Mouse (Mus musculus) neural tube, embryonic 14.5 days (tissue): Measurements from ENCODE around the gene Psmd8. TPM values are rescaled to one million over a fixed set of nuclear protein-coding genes. Genes with fewer than 3 reads are reported as not detected.
"Not testable (repeated sequence)": the region's sequence is repeated elsewhere in the genome, so short reads cannot be mapped to it uniquely, and the experiment has no call there.

Experiments used
- ATAC-seq: fragments of 200-750 bp; cut with Nextera tagmentation; 2 replicates; pipeline ENCODE4 v1.8.0; 2017; ENCODE audit warnings: low read depth, mild to moderate bottlenecking, moderate TSS enrichment, moderate library complexity
- H3K27ac ChIP-seq: fragments of 300-500 bp; sonication (generic); 2 replicates; pipeline ENCODE4 v1.5.1; 2014; ENCODE audit warnings: low read depth, mild to moderate bottlenecking, control low read depth, low read length, moderate library complexity, mixed read lengths
- H3K27me3 ChIP-seq: fragments of 300-500 bp; sonication (generic); 2 replicates; pipeline ENCODE4 v1.6.1; 2014; ENCODE audit warnings: low read length; ENCODE audit not compliant: control insufficient read depth, insufficient read depth
- H3K36me3 ChIP-seq: fragments of 300-500 bp; sonication (generic); 2 replicates; pipeline ENCODE4 v1.6.1; 2014; ENCODE audit warnings: low read length, mixed read lengths; ENCODE audit not compliant: control insufficient read depth, insufficient read depth
- H3K4me1 ChIP-seq: fragments of 300-500 bp; sonication (generic); 2 replicates; pipeline ENCODE4 v1.6.1; 2014; ENCODE audit warnings: low read length; ENCODE audit not compliant: control insufficient read depth, insufficient read depth
- H3K4me2 ChIP-seq: fragments of 300-500 bp; sonication (generic); 2 replicates; pipeline ENCODE4 v1.6.1; 2014; ENCODE audit warnings: mild to moderate bottlenecking, low read depth, low read length, control low read depth
- H3K4me3 ChIP-seq: fragments of 300-500 bp; sonication (generic); 2 replicates; pipeline ENCODE4 v1.5.1; 2014; ENCODE audit warnings: low read depth, low read length, control low read depth, mixed read lengths
- H3K9ac ChIP-seq: fragments of 300-500 bp; sonication (generic); replicated peaks from 2 replicates; pipeline ENCODE4 v1.6.1; 2014; ENCODE audit warnings: low read depth, mild to moderate bottlenecking, control low read depth, low read length, mixed read lengths
- H3K9me3 ChIP-seq: fragments of 300-500 bp; sonication (generic); 2 replicates; pipeline ENCODE4 v1.6.1; 2016; ENCODE audit warnings: low read length; ENCODE audit not compliant: control insufficient read depth
- WGBS: fragments of 180-500 bp; shearing (Covaris S2); extraction: QIAGEN DNeasy Blood & Tissue Kit; methylation state at CpG from one replicate; pipeline ENCODE4 v1.1.7; 2014; 5-methylcytosine and 5-hydroxymethylcytosine counted together
- polyA plus RNA-seq: library from polyadenylated mRNA; unstranded; fragments of >200 nt; fragmentation: Nextera tagmentation; extraction: Ambion mirVana; gene quantifications from 2 replicates; pipeline ENCODE4 v1.2.1, GENCODE M21; 2014

The Psmd8 gene
- 301 and 308 TPM in 2 replicates for polyA plus RNA-seq

DNA sequence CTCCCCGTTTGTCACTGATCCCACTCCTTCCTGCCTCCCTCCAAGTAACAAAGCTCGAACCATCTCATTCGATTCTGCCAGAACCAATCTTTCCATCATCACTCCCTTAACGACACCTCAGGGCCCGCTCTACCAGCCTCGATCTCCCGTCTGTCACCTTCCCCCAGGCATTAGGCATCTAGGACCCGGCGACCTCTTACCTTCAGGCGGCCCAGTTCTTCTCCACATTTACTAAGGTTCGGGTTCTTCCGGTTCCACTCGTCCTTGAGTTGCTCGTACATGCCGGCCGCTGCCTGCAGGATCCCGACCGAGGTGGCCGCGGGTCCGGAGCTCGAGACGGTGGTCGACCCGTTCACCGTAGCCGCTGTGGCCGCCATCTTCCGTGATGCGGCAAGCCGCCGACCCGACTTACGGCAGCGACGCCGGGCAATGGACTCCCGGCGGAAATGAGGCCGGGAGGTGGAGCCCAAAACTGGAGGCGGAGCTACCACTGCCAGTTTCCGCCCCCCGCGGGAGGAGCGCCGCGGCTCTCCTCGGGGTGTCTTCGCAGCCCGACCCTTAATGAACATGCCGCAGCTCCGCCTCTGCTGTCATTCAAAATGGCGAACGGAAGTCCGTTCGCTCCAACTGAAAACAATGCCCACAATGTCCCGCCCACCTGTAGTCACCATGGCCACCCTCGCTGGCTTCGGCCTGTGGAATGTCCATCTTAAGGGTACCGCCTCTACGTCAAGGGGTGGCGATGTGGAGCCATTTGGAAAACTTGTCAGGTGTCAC lies at the start of gene Psmd8:
TSS of gene Psmd8 (minus strand) at position 625 of the 777 bp plus-strand sequence.
- peaks cover 13% of the 10 kb centered on the region for H3K4me1 ChIP-seq
- no peaks in the 10 kb centered on the region for H3K27me3 ChIP-seq
- WGBS = under 1% methylated on average over 62 of the region's 62 CpGs
- H3K9me3 ChIP-seq = no peaks in the 10 kb centered on the region
- H3K4me2 ChIP-seq = peak within 1 kb of the TSS; percentile 91
- peak within 1 kb of the TSS; percentile 50 for H3K4me3 ChIP-seq
- H3K36me3 ChIP-seq = peaks cover 10% of the 10 kb centered on the region; the same call in 1 of the 2 replicates
- H3K27ac ChIP-seq = peak within 1 kb of the TSS; percentile 73
- ATAC-seq = peak; percentile 94
- peak within 1 kb of the TSS; percentile 54 for H3K9ac ChIP-seq

DNA sequence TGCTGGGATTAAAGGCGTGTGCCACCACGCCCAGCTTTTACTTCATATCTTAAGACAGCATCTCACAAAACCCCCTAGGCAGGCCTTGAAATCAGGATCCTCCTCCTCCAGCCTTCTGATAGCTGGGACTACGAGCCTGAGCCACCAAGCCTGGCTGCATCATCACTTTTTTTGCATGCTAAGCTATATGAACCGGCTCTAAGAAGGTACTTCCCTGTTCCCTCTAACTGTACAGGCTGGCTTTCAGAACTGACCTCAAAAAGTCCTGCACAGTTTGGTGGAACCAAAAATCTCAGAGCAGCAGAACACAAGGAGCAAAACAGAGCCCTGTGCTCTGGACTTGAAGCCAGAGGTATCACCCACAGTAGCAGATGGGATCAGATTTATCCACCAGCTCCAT lies 47.7 kb upstream of the Psmd8 start:
- peaks cover 12% of the 10 kb centered on the region for H3K27me3 ChIP-seq
- ATAC-seq = no peak
- no peak overlapping the region for H3K4me3 ChIP-seq
- H3K4me2 ChIP-seq = no peak overlapping the region
- no peaks in the 10 kb centered on the region for H3K9me3 ChIP-seq
- no peak overlapping the region for H3K27ac ChIP-seq
- H3K4me1 ChIP-seq = peaks cover 4% of the 10 kb centered on the region; the same call in 1 of the 2 replicates
- WGBS = 76% methylated on average over 4 of the region's 4 CpGs
- no peak overlapping the region for H3K9ac ChIP-seq
- no peaks in the 10 kb centered on the region for H3K36me3 ChIP-seq

DNA sequence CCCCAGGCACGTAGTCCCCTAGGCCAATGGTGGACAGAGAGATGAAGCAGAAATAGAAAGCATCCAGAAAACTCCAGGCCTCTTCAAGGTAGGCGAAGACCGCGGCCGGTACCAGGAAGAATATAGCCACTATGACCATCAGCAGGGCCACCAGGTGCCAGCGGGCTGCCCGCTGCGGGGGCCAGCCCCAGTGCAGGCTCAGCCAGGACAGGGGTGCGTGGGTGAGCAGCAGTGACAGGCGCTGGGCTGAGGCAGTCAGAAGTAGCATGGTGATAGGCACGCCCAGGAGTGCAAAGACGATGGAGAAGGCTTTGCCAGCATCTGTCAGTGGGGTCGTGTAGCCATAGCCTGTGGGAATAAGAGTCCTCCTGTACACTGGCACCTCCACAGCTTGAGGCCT lies 45.0 kb upstream of the Psmd8 start:
- H3K36me3 ChIP-seq = no peaks in the 10 kb centered on the region
- H3K4me1 ChIP-seq = no peaks in the 10 kb centered on the region
- 76% methylated on average over 13 of the region's 13 CpGs for WGBS
- no peaks in the 10 kb centered on the region for H3K9me3 ChIP-seq
- H3K4me3 ChIP-seq = no peak overlapping the region
- H3K9ac ChIP-seq = no peak overlapping the region
- no peaks in the 10 kb centered on the region for H3K27me3 ChIP-seq
- no peak for ATAC-seq
- H3K27ac ChIP-seq = no peak overlapping the region
- no peak overlapping the region; the same call in 1 of the 2 replicates for H3K4me2 ChIP-seq

DNA sequence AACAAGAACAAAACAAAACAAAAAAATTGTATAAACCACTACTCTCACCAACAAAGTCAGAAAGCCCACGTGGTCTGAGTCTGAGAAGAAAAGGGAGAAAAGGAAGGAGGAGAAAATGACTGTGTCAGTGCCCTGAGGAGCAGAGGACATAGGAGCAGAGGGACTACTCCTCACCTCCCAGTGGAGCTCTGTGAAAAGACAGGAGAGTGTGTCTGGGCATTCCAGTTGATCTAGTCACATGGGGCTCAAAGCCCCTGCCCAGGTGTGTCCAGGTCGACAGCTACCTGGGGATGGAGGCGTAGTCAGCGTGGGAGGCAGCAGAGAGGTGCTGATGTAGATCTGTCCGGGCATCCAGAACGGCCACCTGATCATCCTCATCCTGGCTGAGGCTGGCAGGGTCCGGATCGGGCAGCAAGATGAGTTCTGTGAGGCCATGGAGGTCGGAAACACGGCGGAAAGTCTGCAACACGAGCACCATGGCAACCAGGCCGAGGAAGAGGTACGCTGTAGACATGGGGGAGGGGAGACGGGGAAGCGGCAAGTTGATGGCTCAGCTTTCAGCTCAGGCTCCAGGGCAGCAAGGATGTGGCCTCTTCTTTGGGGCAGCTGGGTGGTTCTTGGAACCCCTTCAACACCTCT lies 44.4 kb upstream of the Psmd8 start:
- Histone ChIP-seq H3K27me3 (no peaks in the 10 kb centered on the region), H3K9me3 (no peaks in the 10 kb centered on the region), H3K9ac (peak overlapping the region; percentile 17; the same call in 1 of the 2 replicates), H3K4me3 (no peak overlapping the region), H3K36me3 (no peaks in the 10 kb centered on the region), H3K27ac (no peak overlapping the region), H3K4me2 (no peak overlapping the region; the same call in 1 of the 2 replicates), H3K4me1 (no peaks in the 10 kb centered on the region)
- 12% methylated on average over 16 of the region's 16 CpGs for WGBS
- peak; percentile 34; the same call in 1 of the 2 replicates for ATAC-seq

DNA sequence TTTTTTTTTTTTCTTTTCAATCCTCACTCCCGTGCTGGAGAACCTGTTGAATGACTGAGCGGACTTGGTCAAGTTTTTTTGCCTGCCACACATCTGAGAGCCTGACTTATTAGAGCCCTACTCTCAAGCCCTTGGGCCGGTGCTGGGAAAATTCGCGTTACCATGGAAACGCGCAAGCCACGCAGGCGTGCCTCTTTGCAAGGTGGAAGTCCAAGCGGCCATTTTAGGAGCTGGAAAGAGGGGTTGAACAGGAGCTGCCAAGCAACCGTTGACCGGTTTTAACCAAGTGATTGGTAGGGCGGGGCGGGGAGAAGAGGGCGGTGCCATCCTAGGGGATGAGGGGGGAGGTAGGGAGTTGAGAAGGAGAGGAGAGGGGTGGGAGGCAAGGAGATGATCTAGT lies 34.3 kb upstream of the Psmd8 start:
- H3K36me3 ChIP-seq = no peaks in the 10 kb centered on the region
- H3K4me3 ChIP-seq = no peak overlapping the region
- no peaks in the 10 kb centered on the region for H3K9me3 ChIP-seq
- no peak overlapping the region for H3K4me2 ChIP-seq
- no peak overlapping the region for H3K27ac ChIP-seq
- ATAC-seq = no peak
- no peak overlapping the region for H3K9ac ChIP-seq
- no peaks in the 10 kb centered on the region for H3K27me3 ChIP-seq
- no peaks in the 10 kb centered on the region for H3K4me1 ChIP-seq
- 38% methylated on average over 15 of the region's 15 CpGs for WGBS

DNA sequence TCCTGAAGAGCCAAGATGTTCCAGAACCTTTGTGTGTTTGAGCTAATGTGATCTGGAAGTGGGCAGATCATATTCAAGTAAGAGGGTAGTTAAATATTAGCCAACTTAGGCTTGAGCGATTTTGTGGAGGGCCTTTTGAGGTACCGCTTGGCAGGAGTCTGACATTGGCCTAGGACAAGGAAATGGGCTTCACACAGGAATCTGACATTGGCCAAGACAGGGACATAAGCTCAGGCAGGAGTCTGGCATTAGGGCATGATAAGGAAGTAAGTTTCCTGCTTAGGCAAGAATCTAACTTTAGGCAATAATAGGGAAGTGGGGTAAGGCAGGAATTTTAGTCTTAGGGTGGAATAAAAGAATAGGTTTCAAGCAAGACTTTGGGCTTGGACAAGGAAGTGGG lies 33.7 kb upstream of the Psmd8 start:
- 51% methylated on average over 2 of the region's 2 CpGs for whole genome bisulfite sequencing
- no peak overlapping the region for H3K27ac ChIP-seq
- H3K9me3 ChIP-seq = no peaks in the 10 kb centered on the region
- ATAC-seq = no peak
- H3K9ac ChIP-seq = no peak overlapping the region
- H3K36me3 ChIP-seq = no peaks in the 10 kb centered on the region
- no peaks in the 10 kb centered on the region for H3K4me1 ChIP-seq
- no peaks in the 10 kb centered on the region for H3K27me3 ChIP-seq
- H3K4me3 ChIP-seq = no peak overlapping the region
- H3K4me2 ChIP-seq = 0 out of 2 replicates have a peak overlapping the region, but pooled peaks have one; percentile 38

DNA sequence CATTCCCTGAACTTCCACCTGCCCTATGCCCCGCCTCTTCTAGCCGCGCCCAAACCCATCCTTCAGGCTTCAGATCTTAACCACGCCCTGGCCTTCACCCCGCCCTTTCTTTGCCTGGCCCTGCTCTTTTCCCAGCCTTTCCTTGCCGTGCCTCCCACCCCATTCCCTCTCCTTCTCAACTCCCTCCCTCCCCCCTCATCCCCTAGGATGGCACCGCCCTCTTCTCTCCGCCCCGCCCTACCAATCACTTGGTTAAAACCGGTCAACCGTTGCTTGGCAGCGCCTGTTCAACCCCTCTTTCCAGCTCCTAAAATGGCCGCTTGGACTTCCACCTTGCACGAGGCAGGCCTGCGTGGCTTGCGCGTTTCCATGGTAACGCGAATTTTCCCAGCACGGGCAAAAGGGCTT lies 33.2 kb upstream of the Psmd8 start, which contains the start of gene Catsperg1:
TSS of gene Catsperg1 (minus strand) at position 361 of the 408 bp plus-strand sequence.
- WGBS = 2% methylated on average over 20 of the region's 20 CpGs
- no peak within 1 kb of the TSS for H3K27ac ChIP-seq
- H3K27me3 ChIP-seq = no peaks in the 10 kb centered on the region
- no peak within 1 kb of the TSS; the same call in 1 of the 2 replicates for H3K4me3 ChIP-seq
- H3K9ac ChIP-seq = no peak within 1 kb of the TSS
- H3K4me1 ChIP-seq = no peaks in the 10 kb centered on the region
- peak; percentile 84 for ATAC-seq
- no peaks in the 10 kb centered on the region for H3K9me3 ChIP-seq
- no peaks in the 10 kb centered on the region for H3K36me3 ChIP-seq
- peak within 1 kb of the TSS; percentile 38; the same call in 1 of the 2 replicates for H3K4me2 ChIP-seq

DNA sequence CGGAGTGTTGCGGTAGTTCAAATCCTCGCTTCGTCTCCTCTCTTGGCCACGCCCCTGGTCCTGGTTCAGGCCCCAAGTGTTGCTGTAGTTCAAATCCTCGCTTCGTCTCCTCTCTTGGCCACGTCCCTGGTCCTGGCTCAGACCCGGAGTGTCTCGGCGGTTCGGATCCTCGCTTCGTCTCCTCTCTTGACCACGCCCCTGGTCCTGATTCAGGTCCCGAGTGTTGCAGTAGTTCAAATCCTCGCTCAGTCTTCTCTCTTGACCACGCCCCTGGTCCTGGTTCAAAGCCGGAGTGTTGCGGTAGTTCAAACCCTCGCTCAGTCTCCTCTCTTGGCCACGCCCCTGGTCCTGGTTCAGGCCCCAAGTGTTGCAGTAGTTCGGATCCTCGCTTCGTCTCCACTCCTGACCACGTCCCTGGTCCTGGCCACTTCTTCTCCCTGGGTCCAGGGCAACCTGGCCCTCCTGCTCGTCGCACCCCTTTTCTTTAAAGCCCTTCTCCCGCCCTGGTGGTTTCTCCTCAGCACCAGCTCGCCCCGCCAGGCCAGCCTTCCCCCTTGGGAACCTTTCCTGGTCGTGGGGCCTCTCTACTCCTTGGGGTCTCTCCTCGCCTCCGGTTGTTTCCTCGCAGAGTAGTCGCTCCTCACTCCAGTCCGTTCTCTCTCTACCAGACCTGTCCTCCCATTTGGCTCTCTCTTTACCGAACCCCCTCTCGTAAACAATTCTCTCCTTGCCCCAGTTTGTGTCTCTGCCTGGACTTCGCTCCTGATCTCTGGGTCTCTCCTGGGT lies 32.5 kb upstream of the Psmd8 start:
- not testable (repeated sequence) for ATAC-seq, H3K9ac ChIP-seq, H3K9me3 ChIP-seq, H3K36me3 ChIP-seq, H3K27me3 ChIP-seq, H3K4me3 ChIP-seq, H3K4me1 ChIP-seq, H3K27ac ChIP-seq
- 18% methylated on average over 40 of the region's 40 CpGs for WGBS
- H3K4me2 ChIP-seq = peak overlapping the region; percentile 38; the same call in 1 of the 2 replicates
